Mouse (Mus musculus) heart, postnatal 25 days (tissue): ENCODE results near the gene Vasn. TPM values are rescaled to one million over a fixed set of nuclear protein-coding genes. Genes with fewer than 3 reads are reported as not detected.
"Not testable (repeated sequence)": the region's sequence is repeated elsewhere in the genome, so short reads cannot be mapped to it uniquely, and the experiment has no call there.

Experiments
- DNase-seq: peaks from one replicate; pipeline ENCODE4 v3.0.0; 2022; ENCODE audit warnings: low spot score
- intact Hi-C: fragments of 180-260 bp; cut with DNase I; formaldehyde crosslinking; loops from one replicate; pipeline ENCODE4 v1.15.1; 2025
- total RNA-seq, 2 experiments: library from RNA; stranded (reverse); gene quantifications; 2 replicates each; pipeline ENCODE4 v1.2.3; 2021

Gene Vasn
- total RNA-seq, 2 experiments from 2014 or later = 9.8 to 12.0 TPM

DNA sequence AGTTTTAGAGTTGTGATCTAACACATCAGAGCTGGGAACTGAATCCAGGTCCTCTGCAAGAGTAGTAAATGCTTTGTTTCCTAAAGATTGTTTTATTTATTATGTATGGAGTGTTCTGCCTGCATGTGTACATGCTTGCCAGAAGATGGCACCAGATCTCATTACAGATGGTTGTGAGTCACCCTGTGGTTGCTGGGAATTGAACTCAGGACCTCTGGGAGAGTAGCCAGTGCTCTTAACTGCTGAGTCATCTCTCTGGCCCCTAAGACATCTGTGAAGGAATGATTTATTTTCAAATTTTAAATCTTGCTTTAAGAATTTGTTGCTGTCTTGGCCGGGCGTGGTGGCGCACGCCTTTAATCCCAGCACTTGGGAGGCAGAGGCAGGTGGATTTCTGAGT is 49.6 kb downstream of the Vasn start:
- intact Hi-C loops = loop anchor here (5.0 kb wide), 1 partner anchor 223 kb away; no protein-coding TSS in a partner anchor

More for the DNA sequence above, 49.6 kb downstream of the Vasn start:
- DNase-seq = not testable (repeated sequence)

Other genes starting within 250 kb of the Vasn start
- 10 to 100 TPM; 22.4 to 24.1 TPM for gene Adcy9, start 219.4 kb upstream of the Vasn start, total RNA-seq
- 1,000 to 10,000 TPM; 1,004 to 1,109 TPM for gene Srl, start 98.1 kb upstream of the Vasn start, total RNA-seq
- gene Tfap4, start 80.1 kb upstream of the Vasn start, total RNA-seq = 1 to 10 TPM; 3.5 to 4.2 TPM
- gene Glis2, start 45.2 kb upstream of the Vasn start, total RNA-seq = 10 to 100 TPM; 16.6 to 20.3 TPM
- gene Pam16, start 15.0 kb upstream of the Vasn start, total RNA-seq = 100 to 1,000 TPM; 129 to 141 TPM
- gene Dnaja3, start within 50 bp of the Vasn start, total RNA-seq = 100 to 1,000 TPM; 149 TPM
- 10 to 100 TPM; 12.6 to 16.1 TPM for gene Coro7, start 39.8 kb downstream of the Vasn start, total RNA-seq
- gene Nmral1, start 79.4 kb downstream of the Vasn start, total RNA-seq = 1 to 10 TPM; 2.4 to 2.7 TPM
- gene Hmox2, start 86.4 kb downstream of the Vasn start, total RNA-seq = 10 to 100 TPM; 73.5 to 75.5 TPM
- gene Cdip1, start 150.4 kb downstream of the Vasn start, total RNA-seq = 10 to 100 TPM; 65.3 to 66.9 TPM
- gene 4930562C15Rik, start 195.5 kb downstream of the Vasn start, total RNA-seq = not detected
- 10 to 100 TPM; 20.2 to 20.9 TPM for gene Ubald1, start 240.4 kb downstream of the Vasn start, total RNA-seq
- gene Mgrn1, start 246.3 kb downstream of the Vasn start, total RNA-seq = 100 to 1,000 TPM; 147 to 148 TPM